Mouse (Mus musculus): Measurements from ENCODE around the gene Ttc21a. TPM values are rescaled to one million over a fixed set of nuclear protein-coding genes. Genes with fewer than 3 reads are reported as not detected.
A peak's percentile ranks its signal among the peaks of the same experiment; 100 is the strongest.

The Ttc21a gene
- polyA plus RNA-seq (2012; rRNA removed): 0.06 and 0.07 TPM in 2 replicates

- peak within 1 kb of the TSS; percentile 88 for H3K4me3 ChIP-seq (ENCODE audit: insufficient read depth, low read depth, low read length)
- 3% methylated on average over 40 of the region's 40 CpGs for WGBS
- TF ChIP-seq CTCF (conservative IDR thresholded peaks at IDR 0.05; ENCODE audit: insufficient read depth, insufficient read length, low read depth, low read length): no peak
- TF ChIP-seq POLR2A (IDR thresholded peaks at IDR 0.05; ENCODE audit: low read depth, low read length): peak; percentile 50
- 0 out of 2 replicates have a peak, but pooled peaks cover 5% of the 10 kb centered on the region for H3K4me1 ChIP-seq (ENCODE audit: control insufficient read depth, insufficient read depth, low read length)
- H3K27me3 ChIP-seq (replicated peaks; ENCODE audit: control insufficient read depth, insufficient read depth, low read length): no peaks in the 10 kb centered on the region
- no peaks in the 10 kb centered on the region for H3K36me3 ChIP-seq (ENCODE audit: control insufficient read depth, insufficient read depth, low read length)
- peak; percentile 97 for DNase-seq
- peak within 1 kb of the TSS; percentile 19 for H3K27ac ChIP-seq (ENCODE audit: insufficient read depth, low read depth, low read length)
These were observed at the start of gene Ttc21a, which contains the start of gene Gorasp1 for GRCm38 (mm10) chr9:119937005-119937773. Gene Ttc21a, plus strand, starts transcription at chr9:119937606. Gene Gorasp1, minus strand, starts transcription at chr9:119937565.

DNA sequence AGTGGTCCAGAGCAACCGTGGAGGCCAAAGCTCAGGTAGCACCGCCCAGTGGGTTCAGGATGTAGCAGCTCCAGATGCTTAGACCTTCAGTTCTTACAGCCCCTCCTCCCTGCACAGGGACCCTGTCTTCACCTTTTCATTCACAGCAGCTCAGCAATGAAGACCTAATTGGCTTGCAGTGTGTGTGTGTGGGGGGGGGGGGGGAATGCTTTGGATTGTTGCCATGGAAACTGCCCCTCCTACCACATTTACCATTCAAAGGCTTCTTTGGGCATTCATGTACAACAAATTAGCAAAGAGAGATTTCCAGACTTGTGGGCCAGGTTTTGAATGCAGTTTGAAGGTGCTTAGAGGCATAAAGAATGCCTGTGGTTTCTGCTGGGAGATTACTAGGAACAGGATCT is 48.6 kb upstream of the Ttc21a start:
- DNase-seq: no peak
- TF ChIP-seq POLR2A (IDR thresholded peaks at IDR 0.05; ENCODE audit: low read depth, low read length) (no peak), CTCF (conservative IDR thresholded peaks at IDR 0.05; ENCODE audit: insufficient read depth, insufficient read length, low read depth, low read length) (no peak)

DNA sequence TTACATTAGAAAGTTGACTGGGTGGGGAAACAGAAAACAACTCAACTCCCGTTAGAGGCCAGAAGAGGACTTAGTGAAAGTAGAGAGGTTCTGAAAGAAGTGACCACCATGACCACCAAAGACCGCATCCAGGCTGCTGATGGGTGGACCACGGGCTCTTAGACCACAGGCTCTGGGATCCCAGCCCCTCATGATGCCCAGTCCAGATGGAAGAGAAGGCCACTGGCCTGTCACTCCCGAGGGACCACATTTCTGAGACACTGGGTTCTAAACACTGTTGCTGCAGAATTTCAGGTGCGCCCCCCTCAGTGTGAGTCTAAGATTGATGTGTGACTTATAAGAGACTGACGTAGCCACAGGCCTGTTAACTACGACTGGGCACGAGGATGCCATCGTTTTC is 48.0 kb upstream of the Ttc21a start:
- Histone ChIP-seq H3K36me3 (ENCODE audit: control insufficient read depth, insufficient read depth, low read length) (no peaks in the 10 kb centered on the region), H3K27ac (ENCODE audit: insufficient read depth, low read depth, low read length) (no peak overlapping the region), H3K4me1 (ENCODE audit: control insufficient read depth, insufficient read depth, low read length) (no peaks in the 10 kb centered on the region), H3K27me3 (replicated peaks; ENCODE audit: control insufficient read depth, insufficient read depth, low read length) (no peaks in the 10 kb centered on the region), H3K4me3 (ENCODE audit: insufficient read depth, low read depth, low read length) (no peak overlapping the region)
- DNase-seq: no peak
- TF ChIP-seq POLR2A (IDR thresholded peaks at IDR 0.05; ENCODE audit: low read depth, low read length): no peak
- WGBS: 82% methylated on average over 9 of the region's 9 CpGs

More for the DNA sequence above, 48.6 kb upstream of the Ttc21a start:
- no peak overlapping the region for H3K4me3 ChIP-seq (ENCODE audit: insufficient read depth, low read depth, low read length)
- no peaks in the 10 kb centered on the region for H3K36me3 ChIP-seq (ENCODE audit: control insufficient read depth, insufficient read depth, low read length)
- no peaks in the 10 kb centered on the region for H3K4me1 ChIP-seq (ENCODE audit: control insufficient read depth, insufficient read depth, low read length)
- 39% methylated on average over 2 of the region's 2 CpGs for WGBS
- H3K27ac ChIP-seq (ENCODE audit: insufficient read depth, low read depth, low read length): no peak overlapping the region
- H3K27me3 ChIP-seq (replicated peaks; ENCODE audit: control insufficient read depth, insufficient read depth, low read length): no peaks in the 10 kb centered on the region

GRCm38 (mm10) chr9:119890692-119891091 is 46.7 kb upstream of the Ttc21a start:
- Histone ChIP-seq H3K27me3 (replicated peaks; ENCODE audit: control insufficient read depth, insufficient read depth, low read length) (no peaks in the 10 kb centered on the region), H3K4me3 (ENCODE audit: insufficient read depth, low read depth, low read length) (no peak overlapping the region), H3K4me1 (ENCODE audit: control insufficient read depth, insufficient read depth, low read length) (no peaks in the 10 kb centered on the region), H3K27ac (ENCODE audit: insufficient read depth, low read depth, low read length) (no peak overlapping the region), H3K36me3 (ENCODE audit: control insufficient read depth, insufficient read depth, low read length) (no peaks in the 10 kb centered on the region)
- peak; percentile 42 for DNase-seq
- 54% methylated on average over 2 of the region's 2 CpGs for WGBS
- TF ChIP-seq POLR2A (IDR thresholded peaks at IDR 0.05; ENCODE audit: low read depth, low read length): no peak
- TF ChIP-seq CTCF (conservative IDR thresholded peaks at IDR 0.05; ENCODE audit: insufficient read depth, insufficient read length, low read depth, low read length): peak; percentile 51

DNA sequence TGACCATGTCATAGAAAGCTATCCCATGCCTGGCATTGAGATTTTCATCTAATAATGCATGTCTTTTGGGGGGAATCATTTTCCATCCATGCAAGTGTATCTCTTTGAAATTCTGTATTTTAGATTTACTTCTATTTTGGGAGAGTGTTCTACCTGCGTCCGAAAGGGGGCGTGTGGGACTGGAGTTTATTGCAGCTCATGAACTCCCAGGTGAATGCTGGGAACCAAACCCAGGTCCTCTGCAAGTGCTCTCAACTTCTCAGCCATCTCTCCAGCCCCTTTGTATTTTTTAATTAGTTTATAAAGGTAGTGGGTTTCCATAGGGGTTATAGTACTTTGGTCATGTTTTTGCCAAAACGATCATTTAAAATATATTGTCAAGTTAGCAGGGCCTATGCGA is 43.5 kb upstream of the Ttc21a start:
- 90% methylated on average over 5 of the region's 5 CpGs for WGBS
- Histone ChIP-seq H3K36me3 (ENCODE audit: control insufficient read depth, insufficient read depth, low read length) (no peaks in the 10 kb centered on the region), H3K27ac (ENCODE audit: insufficient read depth, low read depth, low read length) (no peak overlapping the region), H3K4me1 (ENCODE audit: control insufficient read depth, insufficient read depth, low read length) (peaks cover 4% of the 10 kb centered on the region), H3K27me3 (replicated peaks; ENCODE audit: control insufficient read depth, insufficient read depth, low read length) (no peaks in the 10 kb centered on the region), H3K4me3 (ENCODE audit: insufficient read depth, low read depth, low read length) (no peak overlapping the region)
- DNase-seq: no peak
- TF ChIP-seq POLR2A (IDR thresholded peaks at IDR 0.05; ENCODE audit: low read depth, low read length) (no peak), CTCF (conservative IDR thresholded peaks at IDR 0.05; ENCODE audit: insufficient read depth, insufficient read length, low read depth, low read length) (no peak)

- DNase-seq: peak; percentile 99
- peaks cover 4% of the 10 kb centered on the region for H3K4me1 ChIP-seq (ENCODE audit: control insufficient read depth, insufficient read depth, low read length)
- 4% methylated on average over 34 of the region's 34 CpGs for WGBS
- no peak for TF ChIP-seq CTCF (conservative IDR thresholded peaks at IDR 0.05; ENCODE audit: insufficient read depth, insufficient read length, low read depth, low read length)
- peak; percentile 45 for TF ChIP-seq POLR2A (IDR thresholded peaks at IDR 0.05; ENCODE audit: low read depth, low read length)
- H3K36me3 ChIP-seq (ENCODE audit: control insufficient read depth, insufficient read depth, low read length): no peaks in the 10 kb centered on the region
- H3K27ac ChIP-seq (ENCODE audit: insufficient read depth, low read depth, low read length): peak within 1 kb of the TSS; percentile 64
- H3K27me3 ChIP-seq (replicated peaks; ENCODE audit: control insufficient read depth, insufficient read depth, low read length): no peaks in the 10 kb centered on the region
- peak within 1 kb of the TSS; percentile 61 for H3K4me3 ChIP-seq (ENCODE audit: insufficient read depth, low read depth, low read length)
These were observed 42.9 kb upstream of the Ttc21a start, which contains the start of gene Wdr48 for GRCm38 (mm10) chr9:119894339-119895009. Gene Wdr48, plus strand, starts transcription at chr9:119894878.

All from kidney, adult 2 months (tissue).